Mouse (Mus musculus) ES-Bruce4 (cell line): Measurements from ENCODE around the gene Ankrd63. TPM values are rescaled to one million over a fixed set of nuclear protein-coding genes. Genes with fewer than 3 reads are reported as not detected.

Source experiments
- H3K27ac ChIP-seq: 2 replicates; pipeline ENCODE4 v1.5.1; 2012; ENCODE audit warnings: low read length, inconsistent platforms; ENCODE audit not compliant: insufficient read depth
- H3K27me3 ChIP-seq: 2 replicates; pipeline ENCODE4 v1.6.1; 2012; ENCODE audit warnings: mild to moderate bottlenecking, low read length, inconsistent platforms; ENCODE audit not compliant: control insufficient read depth, poor library complexity, insufficient read depth, severe bottlenecking
- H3K36me3 ChIP-seq: 2 replicates; pipeline ENCODE4 v1.6.1; 2012; ENCODE audit warnings: inconsistent platforms, mild to moderate bottlenecking, low read length, moderate library complexity; ENCODE audit not compliant: control insufficient read depth, poor library complexity, insufficient read depth, severe bottlenecking
- H3K4me1 ChIP-seq: one replicate; pipeline ENCODE4 v1.8.1; 2011; ENCODE audit warnings: low read length; ENCODE audit not compliant: control insufficient read depth, insufficient read depth
- H3K4me3 ChIP-seq: 2 replicates; pipeline ENCODE4 v1.5.1; 2011; ENCODE audit warnings: low read depth, mild to moderate bottlenecking, low read length
- H3K9ac ChIP-seq: 2 replicates; pipeline ENCODE4 v1.6.1; 2012; ENCODE audit warnings: low read depth, mild to moderate bottlenecking, inconsistent platforms; ENCODE audit not compliant: poor library complexity, severe bottlenecking
- H3K9me3 ChIP-seq: replicated peaks from 2 replicates; pipeline ENCODE4 v1.6.1; 2012; ENCODE audit warnings: mild to moderate bottlenecking, low read length, inconsistent platforms; ENCODE audit not compliant: control insufficient read depth, poor library complexity, insufficient read depth, severe bottlenecking
- CTCF ChIP-seq: IDR thresholded peaks from one replicate; pipeline ENCODE4 v1.8.1; 2011; ENCODE audit warnings: low read depth, low read length
- EP300 ChIP-seq: IDR thresholded peaks from 2 replicates; pipeline ENCODE4 v1.6.1; 2011; ENCODE audit warnings: low read depth, low read length; ENCODE audit not compliant: insufficient read depth
- POLR2A ChIP-seq: IDR thresholded peaks from one replicate; pipeline ENCODE4 v1.8.1; 2011; ENCODE audit warnings: low read length; ENCODE audit not compliant: insufficient read depth
- polyA plus RNA-seq: library from polyadenylated mRNA; stranded (reverse); fragments of >200 nt; gene quantifications from 2 replicates; pipeline ENCODE4 v1.2.4, GENCODE M21; 2011; ENCODE audit warnings: low read depth; ENCODE audit not compliant: missing spikeins, insufficient read depth, insufficient read length

Ankrd63 gene
- polyA plus RNA-seq, 1 experiment = not detected

DNA sequence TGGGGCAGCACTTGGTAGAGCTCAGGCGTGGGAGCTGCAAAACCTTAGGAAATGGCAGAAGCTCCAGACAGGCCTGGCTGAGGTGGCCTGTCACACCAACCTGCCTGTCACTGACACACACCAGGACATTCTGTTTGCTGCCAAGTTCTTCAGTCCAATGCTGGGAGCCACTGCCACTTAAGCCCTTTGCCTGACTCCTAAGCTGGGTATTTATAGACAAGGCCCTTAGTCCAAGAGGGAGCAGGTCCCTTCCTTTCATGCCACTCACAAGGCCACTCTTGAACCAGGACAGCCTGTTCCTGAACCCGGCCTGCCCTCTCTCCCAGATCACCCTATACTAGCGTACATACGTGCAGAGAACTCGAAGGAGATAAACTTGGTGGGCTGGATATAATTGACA is 12.9 kb upstream of the Ankrd63 start:
- Histone ChIP-seq H3K9ac (no peak overlapping the region), H3K27ac (no peak overlapping the region), H3K9me3 (no peaks in the 10 kb centered on the region), H3K36me3 (no peaks in the 10 kb centered on the region), H3K4me1 (no peaks in the 10 kb centered on the region), H3K4me3 (no peak overlapping the region), H3K27me3 (peaks cover 3% of the 10 kb centered on the region; the same call in 1 of the 2 replicates)
- TF ChIP-seq POLR2A = no peak
- no peak for TF ChIP-seq CTCF
- TF ChIP-seq EP300 = no peak

DNA sequence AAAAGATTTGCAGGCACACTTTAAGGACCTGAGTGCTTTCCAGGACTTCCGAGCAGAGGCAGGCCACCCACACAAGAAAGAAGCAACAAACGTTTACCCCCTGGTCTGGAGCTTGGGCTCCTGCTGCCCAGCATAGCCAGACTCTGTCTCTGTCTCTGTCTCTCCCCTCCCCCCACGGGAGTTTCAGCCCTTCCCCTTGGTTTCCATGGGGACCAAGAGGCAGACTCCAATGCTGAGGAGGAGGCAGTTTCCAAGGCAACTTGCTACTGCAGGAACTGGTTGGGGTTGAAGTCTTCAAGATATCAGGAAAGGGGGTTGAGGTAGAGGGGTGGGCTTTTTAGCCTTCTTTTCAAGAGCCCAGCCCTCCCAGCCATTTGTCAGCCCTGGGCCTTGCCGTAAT is 10.5 kb upstream of the Ankrd63 start:
- Histone ChIP-seq H3K9ac (no peak overlapping the region), H3K27ac (no peak overlapping the region), H3K4me1 (no peaks in the 10 kb centered on the region), H3K4me3 (no peak overlapping the region), H3K36me3 (no peaks in the 10 kb centered on the region), H3K9me3 (no peaks in the 10 kb centered on the region), H3K27me3 (peaks cover 8% of the 10 kb centered on the region)
- no peak for TF ChIP-seq POLR2A
- TF ChIP-seq CTCF = no peak
- no peak for TF ChIP-seq EP300

- H3K9me3 ChIP-seq = no peaks in the 10 kb centered on the region
- H3K36me3 ChIP-seq = no peaks in the 10 kb centered on the region
- H3K4me3 ChIP-seq = no peak overlapping the region
- H3K9ac ChIP-seq = no peak overlapping the region
- no peak overlapping the region for H3K27ac ChIP-seq
- peaks cover 8% of the 10 kb centered on the region for H3K27me3 ChIP-seq
- no peaks in the 10 kb centered on the region for H3K4me1 ChIP-seq
- TF ChIP-seq POLR2A (no peak), CTCF (no peak), EP300 (no peak)
Observed at GRCm38 (mm10) chr2:118713631-118714030, 9.9 kb upstream of the Ankrd63 start.

- Histone ChIP-seq H3K4me3 (peak overlapping the region; percentile 13; the same call in 1 of the 2 replicates), H3K27ac (no peak overlapping the region), H3K36me3 (no peaks in the 10 kb centered on the region), H3K9ac (no peak overlapping the region), H3K4me1 (no peaks in the 10 kb centered on the region), H3K27me3 (peaks cover 8% of the 10 kb centered on the region), H3K9me3 (no peaks in the 10 kb centered on the region)
- TF ChIP-seq CTCF = no peak
Observed at GRCm38 (mm10) chr2:118711038-118711494, 7.3 kb upstream of the Ankrd63 start.

DNA sequence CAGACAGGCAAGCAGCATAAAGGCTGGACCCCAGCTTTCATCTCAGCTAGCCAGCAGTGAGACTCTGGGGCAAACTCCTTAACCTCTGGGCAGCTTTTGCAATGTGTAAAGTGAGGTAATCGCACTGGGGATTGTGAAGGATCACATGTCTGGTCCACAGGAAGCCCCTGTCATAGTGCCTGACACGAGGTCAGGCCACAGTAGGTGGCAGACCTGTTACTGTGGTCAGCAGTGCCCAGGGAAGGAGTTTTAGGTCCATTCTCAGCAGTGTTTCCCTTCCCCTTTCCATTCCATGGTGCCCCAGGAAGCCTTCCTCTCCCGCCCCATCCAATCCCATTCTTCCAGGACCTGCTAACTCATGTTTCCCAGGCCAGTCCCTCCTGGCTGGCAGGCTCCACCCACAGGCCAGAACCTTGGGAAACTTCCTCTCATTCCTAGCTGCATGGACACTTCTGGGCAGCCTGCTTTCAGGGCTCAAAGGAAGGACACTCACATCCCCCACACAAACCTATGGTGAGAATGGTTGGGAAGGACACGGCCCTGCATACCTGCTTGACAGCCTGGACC is 6.0 kb upstream of the Ankrd63 start:
- TF ChIP-seq POLR2A = no peak
- TF ChIP-seq EP300 = no peak
- TF ChIP-seq CTCF = no peak
- Histone ChIP-seq H3K9me3 (no peaks in the 10 kb centered on the region), H3K27ac (no peak overlapping the region), H3K27me3 (peaks cover 14% of the 10 kb centered on the region), H3K36me3 (no peaks in the 10 kb centered on the region), H3K9ac (no peak overlapping the region), H3K4me1 (no peaks in the 10 kb centered on the region), H3K4me3 (no peak overlapping the region)

- Histone ChIP-seq H3K36me3 (no peaks in the 10 kb centered on the region), H3K9ac (no peak overlapping the region), H3K27me3 (peaks cover 19% of the 10 kb centered on the region), H3K4me1 (no peaks in the 10 kb centered on the region), H3K27ac (no peak overlapping the region), H3K4me3 (no peak overlapping the region), H3K9me3 (no peaks in the 10 kb centered on the region)
- no peak for TF ChIP-seq CTCF
- TF ChIP-seq POLR2A = no peak
- TF ChIP-seq EP300 = no peak
Observed at GRCm38 (mm10) chr2:118708472-118708871, 4.7 kb upstream of the Ankrd63 start.
